Mouse (Mus musculus) brain, adult 2 months (tissue): Measurements from ENCODE around the gene Mars.
A peak's percentile ranks its signal among the peaks of the same experiment; 100 is the strongest.

Experiments
- DNase-seq: peaks from one replicate; pipeline ENCODE4 v3.0.0; 2011; ENCODE audit warnings: low read depth, low spot score

Mars gene

GRCm38 (mm10) chr10:127262548-127263398, 48.8 kb downstream of the Mars start, which contains the start of gene Kif5a:
Gene Kif5a (minus strand): TSS chr10:127263348.
- peak; percentile 87 for DNase-seq

- DNase-seq: peak; percentile 75
Measured at GRCm38 (mm10) chr10:127261706-127262547, 49.7 kb downstream of the Mars start.

GRCm38 (mm10) chr10:127258489-127258888, 53.1 kb downstream of the Mars start:
- DNase-seq: peak; percentile 46

GRCm38 (mm10) chr10:127257790-127258189, 53.8 kb downstream of the Mars start:
- DNase-seq: no peak

GRCm38 (mm10) chr10:127255625-127256345, 55.8 kb downstream of the Mars start:
- peak; percentile 69 for DNase-seq

- DNase-seq: no peak
Measured at GRCm38 (mm10) chr10:127250810-127251209, 60.8 kb downstream of the Mars start.
